Mouse (Mus musculus) lung, postnatal 0 days (tissue): ENCODE results near the gene Cmc2. TPM values are rescaled to one million over a fixed set of nuclear protein-coding genes. Genes with fewer than 3 reads are reported as not detected.

ENCODE experiments used
- ATAC-seq: fragments of 200-750 bp; cut with Nextera tagmentation; 2 replicates; pipeline ENCODE4 v1.8.0; 2017; ENCODE audit warnings: moderate library complexity
- DNase-seq: peaks from one replicate; pipeline ENCODE4 v3.0.0-alpha.2; 2016; ENCODE audit warnings: low spot score
- H3K27ac ChIP-seq: fragments of 300-500 bp; sonication (generic); 2 replicates; pipeline ENCODE4 v1.5.1; 2014; ENCODE audit warnings: antibody characterized with exemption, mild to moderate bottlenecking, low read length, mixed read lengths
- H3K27me3 ChIP-seq: fragments of 300-500 bp; sonication (generic); replicated peaks from 2 replicates; pipeline ENCODE4 v1.6.1; 2014; ENCODE audit warnings: low read length, mixed read lengths; ENCODE audit not compliant: insufficient read depth
- H3K36me3 ChIP-seq: fragments of 300-500 bp; sonication (generic); 2 replicates; pipeline ENCODE4 v1.6.1; 2014; ENCODE audit warnings: low read length, mixed read lengths; ENCODE audit not compliant: insufficient read depth
- H3K4me1 ChIP-seq: fragments of 300-500 bp; sonication (generic); 2 replicates; pipeline ENCODE4 v1.6.1; 2014; ENCODE audit warnings: antibody characterized with exemption, low read depth, low read length, mixed read lengths; ENCODE audit not compliant: insufficient read depth
- H3K4me2 ChIP-seq: fragments of 300-500 bp; sonication (generic); replicated peaks from 2 replicates; pipeline ENCODE4 v1.6.1; 2014; ENCODE audit warnings: low read depth, mild to moderate bottlenecking, low read length, moderate library complexity, mixed read lengths
- H3K4me3 ChIP-seq: fragments of 300-500 bp; sonication (generic); 2 replicates; pipeline ENCODE4 v1.5.1; 2014; ENCODE audit warnings: low read depth, low read length
- H3K9ac ChIP-seq: fragments of 300-500 bp; sonication (generic); replicated peaks from 2 replicates; pipeline ENCODE4 v1.6.1; 2014; ENCODE audit warnings: low read depth, mild to moderate bottlenecking
- H3K9me3 ChIP-seq: fragments of 300-500 bp; sonication (generic); 2 replicates; pipeline ENCODE4 v1.6.1; 2016; ENCODE audit warnings: low read length, mixed read lengths
- CTCF ChIP-seq: IDR thresholded peaks from 2 replicates; pipeline ENCODE4 v1.5.1; 2016; ENCODE audit warnings: antibody characterized with exemption, mild to moderate bottlenecking
- EP300 ChIP-seq: IDR thresholded peaks from 2 replicates; pipeline ENCODE4 v1.6.1; 2016; ENCODE audit warnings: antibody characterized with exemption, mild to moderate bottlenecking, control low read depth
- WGBS: fragments of 180-500 bp; shearing (Covaris S2); extraction: QIAGEN DNeasy Blood & Tissue Kit; methylation state at CpG from one replicate; pipeline ENCODE4 v1.1.7; 2014; 5-methylcytosine and 5-hydroxymethylcytosine counted together
- polyA plus RNA-seq: library from polyadenylated mRNA; unstranded; fragments of >200 nt; fragmentation: Nextera tagmentation; extraction: Ambion mirVana; gene quantifications from 2 replicates; pipeline ENCODE4 v1.2.1, GENCODE M21; 2015

Gene Cmc2
- polyA plus RNA-seq: 28.6 and 36.6 TPM in 2 replicates

- ATAC-seq: peak; percentile 95
- TF ChIP-seq EP300: peak; percentile 37; the same call in 1 of the 2 replicates
- TF ChIP-seq CTCF: no peak
Measured at GRCm38 (mm10) chr8:116921337-116922059, at the start of gene Cmc2, which contains the start of gene Cenpn. Gene Cmc2, minus strand, starts transcription at chr8:116921455. Gene Cenpn, plus strand, starts transcription at chr8:116921730.

GRCm38 (mm10) chr8:116969531-116969930 is 48.3 kb upstream of the Cmc2 start:
- H3K4me1 ChIP-seq: no peaks in the 10 kb centered on the region
- no peaks in the 10 kb centered on the region for H3K27me3 ChIP-seq
- no peaks in the 10 kb centered on the region for H3K9me3 ChIP-seq
- no peak overlapping the region for H3K4me3 ChIP-seq
- WGBS: 83% methylated on average over 6 of the region's 6 CpGs
- H3K27ac ChIP-seq: no peak overlapping the region
- DNase-seq: no peak
- ATAC-seq: no peak
- no peak overlapping the region for H3K4me2 ChIP-seq
- no peaks in the 10 kb centered on the region for H3K36me3 ChIP-seq
- TF ChIP-seq CTCF: no peak
- TF ChIP-seq EP300: no peak
- H3K9ac ChIP-seq: no peak overlapping the region

More at GRCm38 (mm10) chr8:116921337-116922059, at the start of gene Cmc2, which contains the start of gene Cenpn:
- peak; percentile 97 for DNase-seq
- H3K4me1 ChIP-seq: peaks cover 8% of the 10 kb centered on the region; the same call in 1 of the 2 replicates
- peak within 1 kb of the TSS; percentile 79 for H3K4me2 ChIP-seq
- peak within 1 kb of the TSS; percentile 51 for H3K9ac ChIP-seq
- peak within 1 kb of the TSS; percentile 80 for H3K27ac ChIP-seq
- peak within 1 kb of the TSS; percentile 83 for H3K4me3 ChIP-seq
- no peaks in the 10 kb centered on the region for H3K27me3 ChIP-seq
- no peaks in the 10 kb centered on the region for H3K36me3 ChIP-seq
- H3K9me3 ChIP-seq: no peaks in the 10 kb centered on the region
- WGBS: under 1% methylated on average over 54 of the region's 57 CpGs

GRCm38 (mm10) chr8:116954415-116954814 is 33.2 kb upstream of the Cmc2 start:
- H3K9ac ChIP-seq: no peak overlapping the region
- no peak overlapping the region for H3K4me3 ChIP-seq
- H3K4me1 ChIP-seq: no peaks in the 10 kb centered on the region
- no peak overlapping the region for H3K27ac ChIP-seq
- no peak overlapping the region for H3K4me2 ChIP-seq
- H3K27me3 ChIP-seq: no peaks in the 10 kb centered on the region
- peaks cover 36% of the 10 kb centered on the region for H3K36me3 ChIP-seq
- no peak for DNase-seq
- no peak for ATAC-seq
- TF ChIP-seq CTCF (no peak), EP300 (no peak)
- WGBS: 92% methylated on average over 9 of the region's 9 CpGs
- H3K9me3 ChIP-seq: no peaks in the 10 kb centered on the region

- WGBS: 62% methylated on average over 8 of the region's 8 CpGs
- no peak overlapping the region for H3K4me3 ChIP-seq
- no peaks in the 10 kb centered on the region for H3K27me3 ChIP-seq
- peak overlapping the region; percentile 39; the same call in 1 of the 2 replicates for H3K27ac ChIP-seq
- no peaks in the 10 kb centered on the region for H3K4me1 ChIP-seq
- no peaks in the 10 kb centered on the region for H3K9me3 ChIP-seq
- DNase-seq (no peak), ATAC-seq (no peak)
- H3K36me3 ChIP-seq: peaks cover 27% of the 10 kb centered on the region; the same call in 1 of the 2 replicates
- H3K4me2 ChIP-seq: no peak overlapping the region
- H3K9ac ChIP-seq: no peak overlapping the region
- TF ChIP-seq EP300 (no peak), CTCF (no peak)
Measured at GRCm38 (mm10) chr8:116952428-116952827, 31.2 kb upstream of the Cmc2 start.

GRCm38 (mm10) chr8:116951778-116952177 is 30.5 kb upstream of the Cmc2 start:
- no peak overlapping the region for H3K4me2 ChIP-seq
- ATAC-seq (peak; percentile 65), DNase-seq (peak; percentile 53)
- peak overlapping the region; percentile 39; the same call in 1 of the 2 replicates for H3K27ac ChIP-seq
- H3K9me3 ChIP-seq: no peaks in the 10 kb centered on the region
- no peak for TF ChIP-seq EP300
- TF ChIP-seq CTCF: no peak
- H3K27me3 ChIP-seq: no peaks in the 10 kb centered on the region
- 53% methylated on average over 2 of the region's 2 CpGs for WGBS
- H3K4me1 ChIP-seq: no peaks in the 10 kb centered on the region
- no peak overlapping the region for H3K4me3 ChIP-seq
- H3K9ac ChIP-seq: no peak overlapping the region
- H3K36me3 ChIP-seq: peaks cover 25% of the 10 kb centered on the region; the same call in 1 of the 2 replicates

- no peak overlapping the region for H3K9ac ChIP-seq
- H3K36me3 ChIP-seq: peaks cover 21% of the 10 kb centered on the region; the same call in 1 of the 2 replicates
- H3K27ac ChIP-seq: peak overlapping the region; percentile 51; the same call in 1 of the 2 replicates
- H3K27me3 ChIP-seq: no peaks in the 10 kb centered on the region
- peak; percentile 91 for ATAC-seq
- H3K4me3 ChIP-seq: no peak overlapping the region
- 30% methylated on average over 5 of the region's 5 CpGs for WGBS
- TF ChIP-seq EP300 (peak; percentile 51), CTCF (no peak)
- no peaks in the 10 kb centered on the region; the same call in 1 of the 2 replicates for H3K4me1 ChIP-seq
- no peaks in the 10 kb centered on the region for H3K9me3 ChIP-seq
- peak; percentile 86 for DNase-seq
- no peak overlapping the region for H3K4me2 ChIP-seq
Measured at GRCm38 (mm10) chr8:116951369-116951768, 30.1 kb upstream of the Cmc2 start.
